Mouse (Mus musculus) midbrain, embryonic 12.5 days (tissue): ENCODE results near the gene 4933402N22Rik. TPM values are rescaled to one million over a fixed set of nuclear protein-coding genes. Genes with fewer than 3 reads are reported as not detected.
"Not testable (repeated sequence)": the region's sequence is repeated elsewhere in the genome, so short reads cannot be mapped to it uniquely, and the experiment has no call there.

ENCODE experiments used
- ATAC-seq: fragments of 200-750 bp; cut with Nextera tagmentation; 2 replicates; pipeline ENCODE4 v1.8.0; 2017; ENCODE audit warnings: low read depth, moderate TSS enrichment, moderate library complexity; ENCODE audit not compliant: low FRiP score
- H3K27ac ChIP-seq: fragments of 300-500 bp; sonication (generic); replicated peaks from 2 replicates; pipeline ENCODE4 v1.5.1; 2016; ENCODE audit warnings: mild to moderate bottlenecking
- H3K27me3 ChIP-seq: fragments of 300-500 bp; sonication (generic); 2 replicates; pipeline ENCODE4 v1.6.1; 2016; ENCODE audit warnings: mild to moderate bottlenecking
- H3K36me3 ChIP-seq: fragments of 300-500 bp; sonication (generic); 2 replicates; pipeline ENCODE4 v1.6.1; 2016
- H3K4me1 ChIP-seq: fragments of 300-500 bp; sonication (generic); 2 replicates; pipeline ENCODE4 v1.6.1; 2016
- H3K4me2 ChIP-seq: fragments of 300-500 bp; sonication (generic); replicated peaks from 2 replicates; pipeline ENCODE4 v1.6.1; 2016; ENCODE audit warnings: mild to moderate bottlenecking, moderate library complexity
- H3K4me3 ChIP-seq: fragments of 300-500 bp; sonication (generic); 2 replicates; pipeline ENCODE4 v1.5.1; 2016; ENCODE audit warnings: mild to moderate bottlenecking
- H3K9ac ChIP-seq: fragments of 300-500 bp; sonication (generic); replicated peaks from 2 replicates; pipeline ENCODE4 v1.6.1; 2016; ENCODE audit warnings: mild to moderate bottlenecking, moderate library complexity
- H3K9me3 ChIP-seq: fragments of 300-500 bp; sonication (generic); 2 replicates; pipeline ENCODE4 v1.6.1; 2016; ENCODE audit warnings: mild to moderate bottlenecking
- WGBS: fragments of 180-500 bp; shearing (Covaris S2); methylation state at CpG from one replicate; pipeline ENCODE4 v1.1.7; 2016; 5-methylcytosine and 5-hydroxymethylcytosine counted together
- polyA plus RNA-seq: library from polyadenylated mRNA; unstranded; fragments of >200 nt; fragmentation: Nextera tagmentation; extraction: Ambion mirVana; gene quantifications from 2 replicates; pipeline ENCODE4 v1.2.1, GENCODE M21; 2016

Gene 4933402N22Rik
- polyA plus RNA-seq, result not detected in 2 replicates

GRCm38 (mm10) chr5:11917743-11918142 is at the start of gene 4933402N22Rik:
Gene 4933402N22Rik, plus strand, starts transcription at chr5:11918043.
- not testable (repeated sequence) for H3K36me3 ChIP-seq, H3K9ac ChIP-seq, H3K27ac ChIP-seq, ATAC-seq, H3K9me3 ChIP-seq, H3K4me2 ChIP-seq, H3K4me1 ChIP-seq, H3K27me3 ChIP-seq, H3K4me3 ChIP-seq
- WGBS, result 83% methylated on average over 1 of the region's 2 CpGs

GRCm38 (mm10) chr5:11923790-11924189 is 5.9 kb downstream of the 4933402N22Rik start:
- 98% methylated on average over 2 of the region's 2 CpGs for WGBS
- not testable (repeated sequence) for H3K27me3 ChIP-seq

More at GRCm38 (mm10) chr5:11923790-11924189, 5.9 kb downstream of the 4933402N22Rik start:
- not testable (repeated sequence) for H3K9ac ChIP-seq, H3K4me3 ChIP-seq, H3K4me2 ChIP-seq, ATAC-seq, H3K27ac ChIP-seq, H3K4me1 ChIP-seq, H3K36me3 ChIP-seq, H3K9me3 ChIP-seq

Other genes with a start within 250 kb of the 4933402N22Rik start
- gene Gm8922, start 236.1 kb upstream of the 4933402N22Rik start, polyA plus RNA-seq, result not detected in 2 replicates
- not detected in 2 replicates for gene Gm8926, start 147.5 kb upstream of the 4933402N22Rik start, polyA plus RNA-seq
- gene Gm6465, start 72.5 kb upstream of the 4933402N22Rik start, polyA plus RNA-seq, result not detected in 2 replicates